Mouse (Mus musculus) heart, adult 11 months (tissue): Measurements from ENCODE around the gene Kank1.

Experiments
- DNase-seq: peaks from one replicate; pipeline ENCODE4 v3.0.0; 2022

Kank1 gene

GRCm38 (mm10) chr19:25407185-25407886 lies 170.6 kb downstream of the Kank1 start:
- DNase-seq, result peak; percentile 92

- no peak for DNase-seq
These were observed 171.1 kb downstream of the Kank1 start for GRCm38 (mm10) chr19:25407887-25408236.

- no peak for DNase-seq
These were observed 172.5 kb downstream of the Kank1 start for GRCm38 (mm10) chr19:25409239-25409638.

DNA sequence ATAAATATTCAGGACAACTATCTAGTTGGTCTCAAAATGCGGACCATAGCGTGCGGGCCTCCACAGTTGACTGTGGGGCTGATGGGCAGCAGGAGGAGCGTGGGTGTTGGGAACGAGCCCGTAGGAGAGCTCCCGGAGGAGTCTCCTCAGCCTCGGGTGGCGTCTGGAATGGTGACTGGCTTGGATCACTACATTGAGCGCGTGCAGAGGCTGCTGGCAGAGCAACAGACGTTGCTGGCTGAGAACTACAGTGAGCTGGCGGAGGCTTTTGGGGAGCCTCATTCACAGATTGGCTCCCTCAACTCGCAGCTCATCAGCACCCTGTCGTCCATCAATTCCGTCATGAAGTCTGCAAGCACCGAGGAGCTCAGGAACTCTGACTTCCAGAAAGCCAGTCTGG lies 174.6 kb downstream of the Kank1 start:
- DNase-seq, result peak; percentile 93

GRCm38 (mm10) chr19:25415448-25415847 lies 178.7 kb downstream of the Kank1 start:
- DNase-seq, result no peak

DNA sequence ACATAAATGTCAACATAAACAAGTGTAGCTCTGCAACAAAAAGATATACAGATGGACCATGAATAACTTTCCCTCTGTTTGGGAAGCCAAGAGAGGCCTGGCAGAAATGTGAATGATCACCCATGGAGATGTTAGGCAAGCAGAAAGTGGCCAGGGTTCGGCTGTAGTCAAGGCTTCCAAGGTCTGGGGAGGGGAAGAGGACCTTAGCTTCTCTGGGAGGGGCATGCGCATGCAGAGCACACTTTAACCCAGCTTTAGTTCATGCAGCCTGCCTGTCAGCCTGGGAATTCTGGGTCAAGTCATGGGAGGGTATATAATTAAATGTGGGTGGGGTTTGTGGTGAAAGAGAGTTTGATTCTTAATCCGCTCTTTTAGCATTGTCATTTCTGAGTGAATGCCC lies 180.9 kb downstream of the Kank1 start:
- DNase-seq, result no peak

- DNase-seq, result peak; percentile 93
These were observed 183.2 kb downstream of the Kank1 start for GRCm38 (mm10) chr19:25419983-25420382.

- no peak for DNase-seq
These were observed 185.3 kb downstream of the Kank1 start for GRCm38 (mm10) chr19:25422096-25422495.

- no peak for DNase-seq
These were observed 186.6 kb downstream of the Kank1 start for GRCm38 (mm10) chr19:25423371-25423770.

GRCm38 (mm10) chr19:25426431-25426830 lies 189.7 kb downstream of the Kank1 start:
- peak; percentile 94 for DNase-seq

DNA sequence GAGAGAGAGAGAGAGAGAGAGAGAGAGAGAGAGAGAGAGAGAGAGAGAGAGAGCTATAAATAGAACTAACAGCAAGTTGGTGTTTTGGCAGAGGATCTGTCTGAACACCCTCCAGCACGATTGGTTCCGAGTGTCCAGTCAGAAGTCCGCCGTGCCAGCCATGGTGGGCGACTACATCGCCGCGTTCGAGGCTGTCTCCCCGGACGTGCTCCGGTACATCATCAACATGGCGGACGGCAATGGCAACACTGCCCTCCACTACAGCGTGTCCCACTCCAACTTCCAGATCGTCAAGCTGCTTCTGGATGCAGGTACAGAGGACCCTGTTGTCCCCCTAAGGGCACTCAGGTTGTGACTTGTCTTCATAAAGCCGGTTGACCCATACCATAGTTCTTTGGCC lies 191.1 kb downstream of the Kank1 start:
- DNase-seq, result peak; percentile 90

DNA sequence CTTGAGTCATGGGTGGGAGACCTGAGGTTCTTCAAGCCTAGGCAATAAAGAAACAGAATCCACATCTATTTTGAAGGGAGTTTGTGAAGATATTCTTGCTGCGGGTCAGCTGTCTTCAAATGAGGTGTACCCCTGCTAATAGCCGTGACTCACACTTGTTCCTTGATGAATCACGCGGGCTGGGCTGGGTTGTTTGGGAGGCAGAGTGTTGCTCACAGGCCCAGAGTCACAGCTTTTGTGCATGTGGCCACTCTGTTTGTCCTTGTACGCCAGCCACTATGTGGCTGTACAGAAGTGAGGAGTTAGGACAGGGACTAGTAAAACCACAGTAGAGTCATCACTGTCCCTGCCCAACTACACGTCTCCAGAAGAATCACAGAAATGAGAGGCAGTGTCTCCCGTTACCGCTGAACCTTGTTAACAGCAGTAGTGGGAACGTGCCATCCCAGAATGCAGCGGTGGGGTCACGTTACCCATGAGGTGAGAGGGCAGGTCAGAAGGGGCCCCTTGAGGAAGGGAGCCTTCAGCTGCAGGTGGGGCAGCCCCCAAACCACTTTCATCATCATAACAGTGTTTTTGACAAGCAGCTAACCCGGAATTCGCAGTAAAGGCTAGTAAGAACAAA lies 191.7 kb downstream of the Kank1 start:
- DNase-seq, result peak; percentile 90

DNA sequence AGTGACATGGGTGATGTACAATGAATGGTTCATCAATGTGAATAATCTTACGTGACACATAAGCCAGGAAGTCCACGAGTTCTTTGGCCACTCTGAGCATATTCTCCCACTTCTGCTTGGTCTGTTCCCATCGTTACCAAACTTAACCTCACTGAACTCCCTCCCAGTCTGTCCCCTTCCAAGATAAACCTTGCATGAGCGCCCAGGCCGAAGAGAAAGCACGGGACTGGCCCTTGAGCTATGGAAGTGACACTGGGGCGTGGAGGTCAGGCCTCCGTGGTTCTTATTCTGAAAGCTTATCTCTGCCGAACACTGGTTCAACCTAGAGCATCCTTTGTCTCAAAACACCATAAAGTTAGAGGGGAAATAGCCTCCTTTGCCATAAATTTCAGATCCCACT lies 194.7 kb downstream of the Kank1 start:
- peak; percentile 95 for DNase-seq

- DNase-seq, result peak; percentile 92
These were observed 195.1 kb downstream of the Kank1 start for GRCm38 (mm10) chr19:25431909-25432308.

- peak; percentile 96 for DNase-seq
These were observed 196.5 kb downstream of the Kank1 start for GRCm38 (mm10) chr19:25433169-25433690.

DNA sequence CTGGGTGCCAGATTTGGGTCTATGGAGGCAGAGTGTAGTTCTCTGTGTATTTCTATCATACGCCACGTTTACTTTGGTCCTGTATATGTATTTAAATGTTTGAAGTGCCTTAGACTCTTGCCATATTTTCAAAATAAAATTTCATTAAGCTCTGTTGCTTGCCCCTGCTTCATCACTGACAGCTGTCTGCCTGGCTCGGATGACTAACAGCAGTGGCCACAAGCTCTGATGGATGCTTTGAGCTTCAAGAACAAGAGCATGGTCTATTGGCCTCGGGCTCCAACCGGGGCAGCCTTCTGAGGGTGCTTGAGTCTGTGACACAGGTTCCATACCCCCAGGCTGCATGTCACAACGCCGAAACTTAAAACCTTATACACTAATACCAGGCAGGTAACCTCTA lies 197.6 kb downstream of the Kank1 start:
- no peak for DNase-seq

DNA sequence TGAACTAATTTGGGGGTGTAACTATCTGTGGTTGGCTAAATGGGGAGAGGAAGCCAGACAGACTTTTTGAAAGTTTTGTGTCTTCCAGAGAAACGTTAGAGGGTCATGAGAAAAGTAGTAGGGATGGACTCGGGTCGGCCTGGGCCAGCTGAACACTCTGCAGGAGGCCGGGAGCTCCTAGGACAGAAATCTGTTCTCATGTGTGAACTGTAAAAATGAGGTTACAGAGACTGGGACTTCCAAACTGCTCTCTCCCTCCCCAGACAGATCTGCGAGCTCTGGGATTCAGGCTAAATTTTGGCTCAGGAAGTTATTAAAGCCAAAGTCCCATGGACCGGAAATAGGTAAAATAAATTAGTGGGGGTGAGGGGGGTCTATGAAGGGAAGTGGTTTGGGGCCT lies 198.0 kb downstream of the Kank1 start:
- peak; percentile 95 for DNase-seq

GRCm38 (mm10) chr19:25435412-25435811 lies 198.6 kb downstream of the Kank1 start:
- DNase-seq, result no peak

DNA sequence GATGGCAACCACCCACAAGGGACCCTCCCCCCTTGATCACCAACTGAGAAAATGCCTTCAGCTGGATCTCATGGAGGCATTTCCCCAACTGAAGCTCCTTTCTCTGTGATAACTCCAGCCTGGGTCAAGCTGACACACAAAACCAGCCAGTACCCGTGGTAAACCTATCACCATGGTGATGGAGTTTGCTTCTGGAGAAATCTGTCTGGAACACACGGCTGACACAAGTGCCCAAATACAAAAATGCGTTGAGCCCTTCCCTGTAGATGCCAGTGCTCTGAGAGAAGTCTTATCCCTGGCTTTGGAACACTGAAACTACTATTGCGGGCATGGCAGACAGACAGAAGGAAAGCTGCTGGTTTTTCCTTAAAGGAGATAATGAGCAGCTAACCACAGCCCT lies 199.4 kb downstream of the Kank1 start:
- no peak for DNase-seq

DNA sequence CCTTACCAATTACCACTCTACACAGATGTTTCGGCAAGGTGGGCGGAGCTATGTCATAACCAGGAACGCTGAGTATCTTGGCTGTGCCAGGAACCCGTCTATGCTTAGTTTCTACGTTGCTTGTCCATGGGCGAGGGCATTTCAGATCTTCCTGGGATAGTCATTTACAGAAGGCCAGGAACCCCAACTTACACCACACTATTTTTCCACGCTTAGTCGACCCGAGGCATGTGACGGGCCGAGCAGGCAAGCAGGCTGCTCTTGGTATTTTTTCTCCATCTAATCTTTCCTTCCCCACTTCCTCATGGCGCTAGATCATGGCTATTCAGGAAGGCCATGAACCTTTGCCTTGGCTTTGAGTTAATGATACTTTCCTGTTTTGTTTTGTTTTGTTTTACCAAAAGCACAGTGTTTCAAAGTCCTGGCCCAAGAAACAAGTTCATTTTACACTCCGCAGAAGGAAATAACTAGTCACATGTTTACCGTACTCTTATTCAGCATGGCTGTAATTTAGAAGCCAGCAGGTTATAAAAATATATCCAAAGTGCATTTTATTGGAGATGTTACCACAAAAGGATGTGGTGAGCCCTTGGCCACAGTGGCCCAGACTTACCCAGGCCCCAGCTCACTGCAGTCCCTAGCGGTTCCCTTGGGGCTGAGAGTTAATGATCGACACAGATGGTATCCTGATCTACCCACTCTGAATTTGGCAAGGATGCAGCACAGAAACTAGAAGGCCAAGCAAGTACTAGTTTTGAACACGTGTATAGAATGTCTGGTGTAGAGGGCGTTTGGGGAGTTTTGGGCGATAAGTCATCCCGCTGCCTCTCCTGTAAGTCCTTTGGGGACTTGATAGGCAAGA lies 200.2 kb downstream of the Kank1 start:
- DNase-seq, result peak; percentile 93

GRCm38 (mm10) chr19:25438246-25438645 lies 201.5 kb downstream of the Kank1 start:
- no peak for DNase-seq

- DNase-seq, result no peak
These were observed 203.0 kb downstream of the Kank1 start for GRCm38 (mm10) chr19:25439807-25440206.

- no peak for DNase-seq
These were observed 204.0 kb downstream of the Kank1 start for GRCm38 (mm10) chr19:25440736-25441135.

GRCm38 (mm10) chr19:25445054-25445453 lies 208.3 kb downstream of the Kank1 start:
- peak; percentile 91 for DNase-seq
